ENCODE assay signal across 15 mouse cellular contexts in the genomic region with DNA sequence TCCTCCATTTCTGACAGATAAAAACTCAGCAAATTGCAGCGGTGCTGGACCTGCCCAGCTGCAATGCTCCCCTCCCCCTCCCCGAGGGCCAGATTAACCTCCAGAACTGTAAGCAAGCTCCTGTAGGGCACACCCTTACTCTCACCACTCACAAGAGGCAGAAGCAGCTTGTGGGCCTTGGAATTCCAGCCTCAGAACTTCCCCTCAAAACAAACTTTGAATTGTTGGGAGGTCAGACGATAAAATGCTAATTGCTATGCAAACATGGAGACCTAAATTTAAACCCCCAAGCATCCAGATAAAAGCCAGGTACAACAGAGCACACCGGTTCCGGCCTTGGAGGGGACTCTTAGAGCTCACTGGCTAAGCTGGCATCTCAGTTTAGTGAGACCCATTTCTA. TPM values are rescaled to one million over a fixed set of nuclear protein-coding genes. Genes with fewer than 3 reads are reported as not detected.
DNase-seq lines count a peak whose midpoint lies in the region; ATAC-seq and TF ChIP-seq lines count a peak whose summit lies in the region.
"Had no signal": no experiment of that assay in that cellular context is flagged by ENCODE, and none has a peak within 500 bp of the region (broad histone marks: within the 10 kb centered on the region; RNA-seq: fewer than 3 reads in every experiment).

No protein-coding gene starts in this region.

- TF ChIP-seq CTCF in lung, embryonic 14.5 days (IDR thresholded peaks at IDR 0.05; ENCODE audit: low read depth), result no peak
- TF ChIP-seq CTCF in intestine, postnatal 0 days (IDR thresholded peaks at IDR 0.05; ENCODE audit: low read depth), result no peak

- no peak for DNase-seq in forebrain, embryonic 10.5 days (ENCODE audit: extremely low spot score, low spot score)
- no peak for DNase-seq in lung, embryonic 14.5 days
- DNase-seq in lung, postnatal 14 days, result no peak
- no peak for DNase-seq in embryo, embryonic 10 days (ENCODE audit: low spot score)
- no peak for DNase-seq in left cerebral cortex, postnatal 36 days (ENCODE audit: low spot score in 2 of 2)
- DNase-seq in spleen, postnatal 4 days (ENCODE audit: low spot score in 2 of 2), result no peak
- DNase-seq: cerebellum, adult 9-10 months; thymus, postnatal 4 days had no signal

- peaks cover 76% of the 10 kb centered on the region for H3K36me3 ChIP-seq in forebrain, embryonic 10.5 days (replicated peaks)
- H3K36me3 ChIP-seq in forebrain, embryonic 15.5 days, result peaks cover 51% of the 10 kb centered on the region
- peaks cover 67% of the 10 kb centered on the region for H3K36me3 ChIP-seq in lung, embryonic 14.5 days (ENCODE audit: insufficient read depth)
- H3K36me3 ChIP-seq in intestine, postnatal 0 days (ENCODE audit: control insufficient read depth, insufficient read depth), result peaks cover 35% of the 10 kb centered on the region

- no peak for ATAC-seq in forebrain, embryonic 15.5 days (replicated peaks)
- ATAC-seq in lung, embryonic 14.5 days (ENCODE audit: insufficient read depth), result no peak
- ATAC-seq in intestine, postnatal 0 days, result no peak
- ATAC-seq: Patski had no signal

- no peak overlapping the region for H3K27ac ChIP-seq in forebrain, embryonic 10.5 days
- no peak overlapping the region for H3K27ac ChIP-seq in forebrain, embryonic 15.5 days (replicated peaks)
- no peak overlapping the region for H3K27ac ChIP-seq in lung, embryonic 14.5 days (ENCODE audit: low read depth)
- H3K27ac ChIP-seq in intestine, postnatal 0 days (ENCODE audit: low read depth, low read length), result peak overlapping the region; percentile 17; the same call in 1 of the 2 replicates
- H3K27ac ChIP-seq: embryonic facial prominence, embryonic 15.5 days had no signal

- no peaks in the 10 kb centered on the region for H3K27me3 ChIP-seq in forebrain, embryonic 10.5 days (ENCODE audit: poor library complexity, severe bottlenecking)
- H3K27me3 ChIP-seq in forebrain, embryonic 15.5 days, result no peaks in the 10 kb centered on the region
- no peaks in the 10 kb centered on the region for H3K27me3 ChIP-seq in lung, embryonic 14.5 days (ENCODE audit: insufficient read depth, low read length)
- no peaks in the 10 kb centered on the region for H3K27me3 ChIP-seq in intestine, postnatal 0 days (replicated peaks; ENCODE audit: control insufficient read depth, insufficient read depth, low read length)
- H3K27me3 ChIP-seq: embryonic facial prominence, embryonic 15.5 days; Patski had no signal

- H3K4me1 ChIP-seq in forebrain, embryonic 10.5 days, result peaks cover 27% of the 10 kb centered on the region
- peaks cover 25% of the 10 kb centered on the region for H3K4me1 ChIP-seq in forebrain, embryonic 15.5 days
- H3K4me1 ChIP-seq in lung, embryonic 14.5 days (ENCODE audit: insufficient read depth), result no peaks in the 10 kb centered on the region
- H3K4me1 ChIP-seq in intestine, postnatal 0 days (replicated peaks; ENCODE audit: control insufficient read depth, insufficient read depth, low read length), result 0 out of 2 replicates have a peak, but pooled peaks cover 4% of the 10 kb centered on the region

- intact Hi-C loops in left cerebral cortex, postnatal 36 days (cut with DNase I), result no loop called here

- WGBS in forebrain, embryonic 10.5 days, result 85% methylated on average over 5 of the region's 5 CpGs
- WGBS in forebrain, embryonic 15.5 days, result 82% methylated on average over 5 of the region's 5 CpGs
- WGBS in lung, embryonic 14.5 days, result 62% methylated on average over 5 of the region's 5 CpGs
- 38% methylated on average over 5 of the region's 5 CpGs for WGBS in intestine, postnatal 0 days

- H3K4me3 ChIP-seq in forebrain, embryonic 10.5 days, result peak overlapping the region; percentile 99; the same call in 1 of the 2 replicates
- H3K4me3 ChIP-seq in forebrain, embryonic 15.5 days, result no peak overlapping the region
- H3K4me3 ChIP-seq in lung, embryonic 14.5 days (ENCODE audit: low read depth, low read length), result 0 out of 2 replicates have a peak overlapping the region, but pooled peaks have one; percentile 5
- H3K4me3 ChIP-seq in intestine, postnatal 0 days (ENCODE audit: low read depth, low read length), result no peak overlapping the region
- H3K4me3 ChIP-seq: embryonic facial prominence, embryonic 15.5 days had no signal

- H3K9ac ChIP-seq in forebrain, embryonic 15.5 days (replicated peaks), result no peak overlapping the region
- H3K9ac ChIP-seq in lung, embryonic 14.5 days, result no peak overlapping the region
- H3K9ac ChIP-seq in intestine, postnatal 0 days (ENCODE audit: low read depth, low read length), result no peak overlapping the region

- H3K9me3 ChIP-seq in forebrain, embryonic 10.5 days, result no peaks in the 10 kb centered on the region
- no peaks in the 10 kb centered on the region for H3K9me3 ChIP-seq in forebrain, embryonic 15.5 days
- H3K9me3 ChIP-seq in lung, embryonic 14.5 days (ENCODE audit: low read depth, low read length), result no peaks in the 10 kb centered on the region
- H3K9me3 ChIP-seq in intestine, postnatal 0 days (ENCODE audit: control insufficient read depth), result no peaks in the 10 kb centered on the region
- H3K9me3 ChIP-seq: embryonic facial prominence, embryonic 15.5 days had no signal

- no peak overlapping the region for H3K4me2 ChIP-seq in forebrain, embryonic 15.5 days (replicated peaks)
- H3K4me2 ChIP-seq in lung, embryonic 14.5 days, result no peak overlapping the region
- no peak overlapping the region for H3K4me2 ChIP-seq in intestine, postnatal 0 days (replicated peaks; ENCODE audit: low read depth)
- H3K4me2 ChIP-seq: embryonic facial prominence, embryonic 15.5 days; heart, embryonic 11.5 days had no signal

RNA-seq across cellular contexts. Expression of gene Rps8, which starts 3.3 kb away (rescaled TPM):
- 878 and 901 TPM in 2 replicates for polyA plus RNA-seq in forebrain, embryonic 10.5 days (2016; fragmentation: Nextera tagmentation; extraction: Ambion mirVana)
- 478 and 525 TPM in 2 replicates for polyA plus RNA-seq in forebrain, embryonic 15.5 days (2015; fragmentation: Nextera tagmentation; extraction: Ambion mirVana)
- 1,312 and 1,358 TPM in 2 replicates for polyA plus RNA-seq in lung, embryonic 14.5 days (2014; fragmentation: Nextera tagmentation; extraction: Ambion mirVana)
- polyA plus RNA-seq in intestine, postnatal 0 days (2015; fragmentation: Nextera tagmentation; extraction: Ambion mirVana), result 563 and 564 TPM in 2 replicates
- total RNA-seq in left cerebral cortex, postnatal 36 days (2021), result 100 to 1,000 TPM; 465 to 510 TPM

RNA-seq across cellular contexts. Expression of gene Plk3, which starts 19.0 kb away (rescaled TPM):
- polyA plus RNA-seq in forebrain, embryonic 10.5 days (2016; fragmentation: Nextera tagmentation; extraction: Ambion mirVana), result 12.8 and 14.0 TPM in 2 replicates
- 8.6 and 8.8 TPM in 2 replicates for polyA plus RNA-seq in forebrain, embryonic 15.5 days (2015; fragmentation: Nextera tagmentation; extraction: Ambion mirVana)
- 4.2 and 5.1 TPM in 2 replicates for polyA plus RNA-seq in lung, embryonic 14.5 days (2014; fragmentation: Nextera tagmentation; extraction: Ambion mirVana)
- polyA plus RNA-seq in intestine, postnatal 0 days (2015; fragmentation: Nextera tagmentation; extraction: Ambion mirVana), result 5.3 and 7.0 TPM in 2 replicates
- total RNA-seq in left cerebral cortex, postnatal 36 days (2021), result 10 to 100 TPM; 12.0 to 13.9 TPM

RNA-seq across cellular contexts. Expression of gene Tctex1d4, which starts 26.1 kb away (rescaled TPM):
- not detected in 2 replicates for polyA plus RNA-seq in forebrain, embryonic 10.5 days (2016; fragmentation: Nextera tagmentation; extraction: Ambion mirVana)
- polyA plus RNA-seq in forebrain, embryonic 15.5 days (2015; fragmentation: Nextera tagmentation; extraction: Ambion mirVana), result 0.37 TPM in 1 of 2 replicates, not detected in the other
- polyA plus RNA-seq in lung, embryonic 14.5 days (2014; fragmentation: Nextera tagmentation; extraction: Ambion mirVana), result not detected in 2 replicates
- polyA plus RNA-seq in intestine, postnatal 0 days (2015; fragmentation: Nextera tagmentation; extraction: Ambion mirVana), result 0.22 TPM in 2 replicates
- total RNA-seq in left cerebral cortex, postnatal 36 days (2021), result not detected
- total RNA-seq: liver, adult 2 months had no signal
- polyA plus RNA-seq: heart, embryonic 11.5 days; kidney, embryonic 16.5 days had no signal

RNA-seq across cellular contexts. Expression of gene Btbd19, which starts 27.2 kb away (rescaled TPM):
- polyA plus RNA-seq in forebrain, embryonic 10.5 days (2016; fragmentation: Nextera tagmentation; extraction: Ambion mirVana), result 4.9 and 5.3 TPM in 2 replicates
- polyA plus RNA-seq in forebrain, embryonic 15.5 days (2015; fragmentation: Nextera tagmentation; extraction: Ambion mirVana), result 4.4 and 4.6 TPM in 2 replicates
- 6.7 and 7.6 TPM in 2 replicates for polyA plus RNA-seq in lung, embryonic 14.5 days (2014; fragmentation: Nextera tagmentation; extraction: Ambion mirVana)
- 2.9 and 3.5 TPM in 2 replicates for polyA plus RNA-seq in intestine, postnatal 0 days (2015; fragmentation: Nextera tagmentation; extraction: Ambion mirVana)
- total RNA-seq in left cerebral cortex, postnatal 36 days (2021), result 10 to 100 TPM; 12.2 to 12.5 TPM

RNA-seq across cellular contexts. Expression of gene Kif2c, which starts 29.7 kb away (rescaled TPM):
- polyA plus RNA-seq in forebrain, embryonic 10.5 days (2016; fragmentation: Nextera tagmentation; extraction: Ambion mirVana), result 117 and 119 TPM in 2 replicates
- 35.5 and 39.3 TPM in 2 replicates for polyA plus RNA-seq in forebrain, embryonic 15.5 days (2015; fragmentation: Nextera tagmentation; extraction: Ambion mirVana)
- polyA plus RNA-seq in lung, embryonic 14.5 days (2014; fragmentation: Nextera tagmentation; extraction: Ambion mirVana), result 78.9 and 85.9 TPM in 2 replicates
- 6.8 and 7.9 TPM in 2 replicates for polyA plus RNA-seq in intestine, postnatal 0 days (2015; fragmentation: Nextera tagmentation; extraction: Ambion mirVana)
- under 1 TPM in 1 of 2 experiments, not detected in 1; 0.54 TPM for total RNA-seq in left cerebral cortex, postnatal 36 days (2021)

Comparison
In these comparisons a context has a peak if more than half of its experiments do, and no peak if none do; other contexts are left out.
1. H3K4me3 ChIP-seq: peak in forebrain, embryonic 10.5 days (single experiment) and lung, embryonic 14.5 days (single experiment); none in forebrain, embryonic 15.5 days (single experiment) and intestine, postnatal 0 days (single experiment).